Mouse (Mus musculus): Measurements from ENCODE around the gene Actn4. TPM values are rescaled to one million over a fixed set of nuclear protein-coding genes. Genes with fewer than 3 reads are reported as not detected.
A peak's percentile ranks its signal among the peaks of the same experiment; 100 is the strongest.

The Actn4 gene
- 204 and 206 TPM in 2 replicates for total RNA-seq (2021)
- long read RNA-seq, transcript Actn4-201 (21 exons, 3,877 nt): major isoform, 198 of 251 reads
- long read RNA-seq, partial matches to known transcripts: 26 of 251 reads
- long read RNA-seq, other reads (novel, unspliced or antisense): 26 of 251 reads

- DNase-seq: peak; percentile 99
Observed at GRCm38 (mm10) chr7:28961927-28962670, at the start of gene Actn4. Gene Actn4, minus strand, starts transcription at chr7:28962340.

GRCm38 (mm10) chr7:29008714-29009113 is 46.6 kb upstream of the Actn4 start:
- no peak for DNase-seq

- no peak for DNase-seq
Observed at GRCm38 (mm10) chr7:29008171-29008570, 46.0 kb upstream of the Actn4 start.

- no peak for DNase-seq
Observed at GRCm38 (mm10) chr7:29007224-29008101, 45.3 kb upstream of the Actn4 start.

- DNase-seq: peak; percentile 43
Observed at GRCm38 (mm10) chr7:29000651-29001605, 38.8 kb upstream of the Actn4 start.

GRCm38 (mm10) chr7:28993402-28993801 is 31.3 kb upstream of the Actn4 start:
- no peak for DNase-seq

- no peak for DNase-seq
Observed at GRCm38 (mm10) chr7:28992997-28993396, 30.9 kb upstream of the Actn4 start.

GRCm38 (mm10) chr7:28991616-28992015 is 29.5 kb upstream of the Actn4 start:
- DNase-seq: no peak

- DNase-seq: no peak
Observed at GRCm38 (mm10) chr7:28990766-28991273, 28.7 kb upstream of the Actn4 start.

- no peak for DNase-seq
Observed at GRCm38 (mm10) chr7:28985207-28985606, 23.1 kb upstream of the Actn4 start.

GRCm38 (mm10) chr7:28984452-28984851 is 22.3 kb upstream of the Actn4 start:
- no peak for DNase-seq

GRCm38 (mm10) chr7:28983849-28984248 is 21.7 kb upstream of the Actn4 start:
- no peak for DNase-seq

GRCm38 (mm10) chr7:28983141-28983564 is 21.0 kb upstream of the Actn4 start:
- no peak for DNase-seq

- no peak for DNase-seq
Observed at GRCm38 (mm10) chr7:28982274-28983013, 20.3 kb upstream of the Actn4 start.

- DNase-seq: peak; percentile 93
Observed at GRCm38 (mm10) chr7:28981651-28982273, 19.6 kb upstream of the Actn4 start, which contains the start of the genes Eif3k and Map4k1. Gene Eif3k, minus strand, starts transcription at chr7:28981864. Gene Map4k1, plus strand, starts transcription at chr7:28982050.

GRCm38 (mm10) chr7:28977556-28977955 is 15.4 kb upstream of the Actn4 start:
- no peak for DNase-seq

- no peak for DNase-seq
Observed at GRCm38 (mm10) chr7:28973025-28973424, 10.9 kb upstream of the Actn4 start.

- DNase-seq: peak; percentile 83
Observed at GRCm38 (mm10) chr7:28972542-28972985, 10.4 kb upstream of the Actn4 start.

GRCm38 (mm10) chr7:28971770-28972269 is 9.7 kb upstream of the Actn4 start:
- DNase-seq: peak; percentile 56

- DNase-seq: no peak
Observed at GRCm38 (mm10) chr7:28971029-28971428, 8.9 kb upstream of the Actn4 start.

All from adrenal gland, postnatal 25 days (tissue).